Mouse (Mus musculus): Measurements from ENCODE around the gene Dact2. TPM values are rescaled to one million over a fixed set of nuclear protein-coding genes. Genes with fewer than 3 reads are reported as not detected.

The Dact2 gene
- polyA plus RNA-seq, 1 experiment, result not detected

DNA sequence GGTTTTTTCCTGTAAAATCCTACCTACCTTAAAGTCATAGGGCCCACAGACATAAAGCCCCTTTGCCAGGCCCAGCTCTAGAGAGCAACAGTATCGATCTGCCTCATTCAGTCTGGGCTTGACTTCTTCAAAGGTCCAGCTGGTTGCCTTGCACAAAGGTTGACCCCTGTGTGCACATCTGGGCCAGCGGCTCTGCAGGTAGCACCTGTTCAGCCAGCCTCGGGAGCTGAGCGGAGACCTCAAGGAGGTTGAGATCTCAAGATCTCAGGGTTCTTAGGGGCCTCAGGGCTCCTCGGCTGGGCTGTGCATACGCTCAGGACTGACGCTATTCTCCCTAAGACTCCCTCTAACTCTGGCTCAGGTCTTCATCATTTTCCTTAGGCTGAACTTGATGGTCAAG lies 3.9 kb downstream of the Dact2 start:
- no peak for TF ChIP-seq POLR2A (IDR thresholded peaks at IDR 0.05; ENCODE audit: borderline replicate concordance, low read depth, low read length)
- TF ChIP-seq CTCF (IDR thresholded peaks at IDR 0.05; ENCODE audit: low read depth, low read length), result no peak

DNA sequence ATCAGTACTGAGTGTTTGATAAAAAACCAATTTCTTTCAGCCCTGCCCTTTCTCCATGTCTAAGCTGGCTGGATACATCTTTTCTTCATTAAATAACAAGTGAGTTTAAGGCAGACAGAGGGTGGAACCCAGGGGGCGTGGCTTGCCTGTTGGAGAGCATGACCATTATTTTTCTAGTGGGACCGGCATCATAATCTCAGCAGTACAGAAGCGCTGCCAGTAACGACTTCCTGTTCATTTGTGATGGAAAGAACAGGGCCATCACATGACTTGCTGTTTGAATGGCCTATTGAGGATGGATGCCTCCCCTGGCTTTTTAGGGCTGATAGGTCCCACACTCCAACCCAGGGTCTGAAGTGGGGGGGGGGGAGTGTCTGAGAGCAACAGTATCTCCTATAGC lies 4.5 kb downstream of the Dact2 start:
- no peaks in the 10 kb centered on the region for H3K4me1 ChIP-seq (ENCODE audit: control insufficient read depth, insufficient read depth, low read length)
- H3K4me3 ChIP-seq (ENCODE audit: insufficient read depth, low read length), result no peak overlapping the region
- TF ChIP-seq POLR2A (IDR thresholded peaks at IDR 0.05; ENCODE audit: borderline replicate concordance, low read depth, low read length) (no peak), CTCF (IDR thresholded peaks at IDR 0.05; ENCODE audit: low read depth, low read length) (no peak)
- no peak overlapping the region for H3K27ac ChIP-seq (ENCODE audit: insufficient read depth, low read depth, low read length)

More for the DNA sequence above, 3.9 kb downstream of the Dact2 start:
- Histone ChIP-seq H3K27ac (ENCODE audit: insufficient read depth, low read depth, low read length) (no peak overlapping the region), H3K4me3 (ENCODE audit: insufficient read depth, low read length) (no peak overlapping the region), H3K4me1 (ENCODE audit: control insufficient read depth, insufficient read depth, low read length) (no peaks in the 10 kb centered on the region)

DNA sequence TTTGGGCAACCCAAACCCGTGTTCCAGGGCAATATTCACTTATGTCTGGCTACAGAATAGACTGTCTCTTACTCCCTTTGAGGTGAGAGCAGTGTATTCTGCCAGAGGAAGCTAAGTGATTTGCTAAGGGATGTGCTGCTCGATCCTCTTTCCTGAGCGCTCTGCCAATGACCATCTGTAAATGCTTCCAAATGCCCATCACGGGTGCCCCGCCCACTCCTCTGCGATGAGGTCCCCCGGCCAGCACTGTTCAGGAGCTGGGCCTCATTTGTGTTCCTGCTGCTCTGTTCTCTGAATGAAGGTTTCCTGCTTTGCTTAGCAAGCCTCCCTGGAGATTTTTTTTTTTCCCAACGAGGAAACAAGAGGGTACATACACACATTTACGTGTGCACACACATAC lies 11.2 kb downstream of the Dact2 start:
- no peak overlapping the region for H3K27ac ChIP-seq (ENCODE audit: insufficient read depth, low read depth, low read length)
- no peak overlapping the region for H3K4me3 ChIP-seq (ENCODE audit: insufficient read depth, low read length)
- TF ChIP-seq POLR2A (IDR thresholded peaks at IDR 0.05; ENCODE audit: borderline replicate concordance, low read depth, low read length), result no peak
- TF ChIP-seq CTCF (IDR thresholded peaks at IDR 0.05; ENCODE audit: low read depth, low read length), result no peak
- H3K4me1 ChIP-seq (ENCODE audit: control insufficient read depth, insufficient read depth, low read length), result no peaks in the 10 kb centered on the region

DNA sequence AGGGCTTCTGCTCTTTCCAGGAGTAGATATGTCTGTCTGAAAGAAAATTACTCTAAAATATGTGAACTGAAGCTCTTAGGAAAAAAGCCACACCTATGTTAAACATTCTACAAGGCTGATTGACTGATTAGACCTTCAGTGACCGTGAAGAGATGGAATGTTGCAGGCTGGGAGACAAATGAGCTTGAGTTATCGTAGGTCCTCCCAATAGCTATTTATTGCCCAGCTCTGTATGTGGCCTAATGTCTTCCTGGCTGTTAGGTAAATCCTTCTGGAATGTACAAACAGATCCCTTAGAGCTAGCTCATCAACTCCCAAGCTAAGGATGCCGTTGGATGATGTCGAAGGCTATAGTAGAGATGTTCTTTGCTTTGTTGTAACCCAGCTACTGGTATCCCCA lies 11.7 kb downstream of the Dact2 start:
- H3K27ac ChIP-seq (ENCODE audit: insufficient read depth, low read depth, low read length), result no peak overlapping the region
- no peaks in the 10 kb centered on the region for H3K4me1 ChIP-seq (ENCODE audit: control insufficient read depth, insufficient read depth, low read length)
- no peak overlapping the region for H3K4me3 ChIP-seq (ENCODE audit: insufficient read depth, low read length)
- TF ChIP-seq CTCF (IDR thresholded peaks at IDR 0.05; ENCODE audit: low read depth, low read length) (no peak), POLR2A (IDR thresholded peaks at IDR 0.05; ENCODE audit: borderline replicate concordance, low read depth, low read length) (no peak)

DNA sequence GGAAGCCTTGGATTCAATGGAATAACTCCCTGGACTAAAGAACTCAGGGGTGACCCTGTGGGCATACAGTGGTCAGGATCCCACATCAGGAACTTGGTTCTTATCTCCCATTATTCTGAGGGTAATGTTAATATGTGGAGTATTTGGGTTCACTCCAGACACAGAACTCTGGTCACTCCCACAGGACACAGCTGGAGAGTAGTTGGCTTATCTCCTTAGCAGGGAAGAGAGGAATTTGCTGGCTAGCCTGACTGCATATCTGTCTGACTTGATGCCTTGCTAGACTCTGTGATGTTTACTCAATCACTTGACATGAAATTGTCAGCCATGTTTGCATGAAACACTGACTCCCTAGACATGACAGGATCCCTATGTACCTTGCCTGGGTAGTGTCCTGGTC lies 15.6 kb downstream of the Dact2 start:
- H3K27ac ChIP-seq (ENCODE audit: insufficient read depth, low read depth, low read length), result no peak overlapping the region
- TF ChIP-seq CTCF (IDR thresholded peaks at IDR 0.05; ENCODE audit: low read depth, low read length), result no peak
- TF ChIP-seq POLR2A (IDR thresholded peaks at IDR 0.05; ENCODE audit: borderline replicate concordance, low read depth, low read length), result no peak
- no peak overlapping the region for H3K4me3 ChIP-seq (ENCODE audit: insufficient read depth, low read length)
- H3K4me1 ChIP-seq (ENCODE audit: control insufficient read depth, insufficient read depth, low read length), result no peaks in the 10 kb centered on the region

DNA sequence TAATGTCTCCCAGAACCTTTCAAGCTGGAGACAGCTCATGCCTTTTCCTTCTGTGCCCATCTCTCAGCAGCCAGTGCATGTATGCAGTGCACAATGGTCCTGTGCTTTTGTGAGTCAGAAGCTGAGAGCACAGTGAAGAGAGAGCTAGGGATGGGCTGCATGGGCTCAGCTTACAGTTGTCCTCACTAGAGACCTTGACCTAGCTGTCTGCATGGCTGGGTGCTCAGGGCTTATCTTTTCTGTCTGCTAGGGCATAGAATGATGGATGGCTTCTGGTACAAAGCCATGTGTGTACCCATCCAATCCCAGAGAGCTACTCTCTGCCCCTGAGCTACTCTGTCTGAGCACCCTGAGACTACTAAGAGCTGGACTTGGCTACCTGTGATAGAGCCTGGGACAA lies 17.0 kb downstream of the Dact2 start:
- H3K27ac ChIP-seq (ENCODE audit: insufficient read depth, low read depth, low read length), result no peak overlapping the region
- TF ChIP-seq POLR2A (IDR thresholded peaks at IDR 0.05; ENCODE audit: borderline replicate concordance, low read depth, low read length), result no peak
- TF ChIP-seq CTCF (IDR thresholded peaks at IDR 0.05; ENCODE audit: low read depth, low read length), result no peak
- no peaks in the 10 kb centered on the region for H3K4me1 ChIP-seq (ENCODE audit: control insufficient read depth, insufficient read depth, low read length)
- no peak overlapping the region for H3K4me3 ChIP-seq (ENCODE audit: insufficient read depth, low read length)

DNA sequence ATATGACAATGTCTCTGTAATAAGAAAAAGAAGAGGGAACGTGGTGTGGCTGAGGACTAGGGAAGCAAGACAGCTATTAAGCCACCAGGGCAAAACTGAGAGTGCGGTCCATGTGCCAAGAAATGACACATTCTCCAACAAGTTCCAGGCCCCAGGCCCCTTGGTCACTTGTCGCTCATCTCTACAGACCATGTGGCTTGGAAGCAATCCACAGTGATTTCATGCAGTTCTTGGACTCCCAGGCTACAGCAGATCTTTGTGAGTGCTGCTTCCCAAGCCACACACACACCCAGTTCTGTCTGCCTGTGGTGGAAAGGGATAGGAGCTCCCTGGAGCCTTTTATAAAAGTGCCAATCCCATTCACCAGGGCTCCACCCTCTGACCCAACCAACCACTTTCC lies 17.9 kb downstream of the Dact2 start:
- no peaks in the 10 kb centered on the region for H3K4me1 ChIP-seq (ENCODE audit: control insufficient read depth, insufficient read depth, low read length)
- no peak overlapping the region for H3K27ac ChIP-seq (ENCODE audit: insufficient read depth, low read depth, low read length)
- no peak overlapping the region for H3K4me3 ChIP-seq (ENCODE audit: insufficient read depth, low read length)
- TF ChIP-seq CTCF (IDR thresholded peaks at IDR 0.05; ENCODE audit: low read depth, low read length), result no peak
- no peak for TF ChIP-seq POLR2A (IDR thresholded peaks at IDR 0.05; ENCODE audit: borderline replicate concordance, low read depth, low read length)

DNA sequence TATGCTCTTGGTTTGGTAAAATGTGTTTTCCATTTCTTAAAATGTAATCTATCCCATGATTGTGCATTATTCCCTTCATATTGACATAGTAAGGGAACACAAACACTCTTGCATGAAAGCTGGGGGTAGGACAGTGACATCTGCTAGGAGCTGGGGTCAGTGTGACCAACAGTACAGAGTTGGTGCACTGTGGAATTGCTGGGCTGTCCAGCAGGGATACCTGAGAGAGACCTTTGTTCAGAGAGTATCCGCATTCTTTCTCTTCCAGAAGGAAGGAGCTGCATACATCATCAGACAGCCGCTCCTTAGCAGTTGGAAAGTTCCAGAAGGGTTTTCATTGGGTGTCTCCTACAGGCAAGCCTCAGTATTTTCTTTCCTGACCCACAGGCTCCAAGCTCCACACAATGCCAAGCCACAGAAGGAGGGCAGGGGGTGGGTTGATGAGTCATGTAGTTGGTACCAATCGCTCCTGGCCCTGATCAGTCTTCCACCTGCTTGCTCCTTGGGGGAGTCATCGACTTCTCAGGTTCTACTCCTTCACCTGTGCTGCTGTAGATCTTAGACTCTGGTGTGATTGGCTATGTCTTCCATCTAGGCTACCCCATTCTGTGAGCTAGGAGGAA lies 19.8 kb downstream of the Dact2 start:
- TF ChIP-seq CTCF (IDR thresholded peaks at IDR 0.05; ENCODE audit: low read depth, low read length) (no peak), POLR2A (IDR thresholded peaks at IDR 0.05; ENCODE audit: borderline replicate concordance, low read depth, low read length) (no peak)
- H3K27ac ChIP-seq (ENCODE audit: insufficient read depth, low read depth, low read length), result no peak overlapping the region
- no peak overlapping the region for H3K4me3 ChIP-seq (ENCODE audit: insufficient read depth, low read length)
- no peaks in the 10 kb centered on the region for H3K4me1 ChIP-seq (ENCODE audit: control insufficient read depth, insufficient read depth, low read length)

DNA sequence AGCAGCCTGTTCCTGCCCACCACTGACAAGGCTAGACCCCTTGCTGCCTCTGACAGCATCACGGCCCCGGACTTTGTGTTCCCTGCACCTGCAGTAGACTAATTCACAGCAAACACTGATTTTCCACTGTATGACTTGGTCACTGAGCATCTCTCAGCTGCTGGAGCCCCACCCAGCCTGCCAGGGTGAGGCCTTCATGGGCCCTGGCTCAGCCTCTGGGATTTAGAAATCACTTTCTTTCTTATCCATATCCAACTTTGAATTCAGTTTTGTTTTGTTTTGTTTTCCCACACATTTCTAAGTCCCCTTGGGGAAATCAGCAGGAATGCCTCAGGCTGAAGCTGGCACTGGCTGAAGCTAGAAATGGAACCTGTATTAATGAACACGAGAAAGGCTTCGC lies 20.4 kb downstream of the Dact2 start:
- Histone ChIP-seq H3K27ac (ENCODE audit: insufficient read depth, low read depth, low read length) (no peak overlapping the region), H3K4me1 (ENCODE audit: control insufficient read depth, insufficient read depth, low read length) (no peaks in the 10 kb centered on the region), H3K4me3 (ENCODE audit: insufficient read depth, low read length) (no peak overlapping the region)
- TF ChIP-seq CTCF (IDR thresholded peaks at IDR 0.05; ENCODE audit: low read depth, low read length) (no peak), POLR2A (IDR thresholded peaks at IDR 0.05; ENCODE audit: borderline replicate concordance, low read depth, low read length) (no peak)

DNA sequence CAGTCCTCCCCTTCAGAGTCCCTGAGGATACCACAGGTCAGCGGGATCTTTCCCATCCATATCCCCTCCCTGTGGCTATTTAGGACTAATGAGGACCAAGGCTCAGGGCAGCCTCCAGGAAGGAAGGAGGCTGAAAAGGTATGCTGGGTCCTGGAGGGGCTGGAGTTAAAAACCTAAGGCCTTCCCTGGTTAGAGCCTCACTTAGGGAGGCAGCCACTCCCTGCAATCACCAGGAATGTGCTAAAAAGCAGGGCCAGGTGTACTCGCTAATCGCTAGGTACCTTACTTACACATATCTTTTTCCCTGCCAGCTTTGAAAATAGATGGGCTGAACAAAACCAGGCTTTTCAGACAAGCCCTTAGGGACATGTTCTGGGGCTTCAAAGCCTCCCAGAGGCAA lies 21.2 kb downstream of the Dact2 start:
- TF ChIP-seq CTCF (IDR thresholded peaks at IDR 0.05; ENCODE audit: low read depth, low read length), result no peak
- TF ChIP-seq POLR2A (IDR thresholded peaks at IDR 0.05; ENCODE audit: borderline replicate concordance, low read depth, low read length), result no peak
- no peak overlapping the region for H3K4me3 ChIP-seq (ENCODE audit: insufficient read depth, low read length)
- H3K27ac ChIP-seq (ENCODE audit: insufficient read depth, low read depth, low read length), result no peak overlapping the region
- H3K4me1 ChIP-seq (ENCODE audit: control insufficient read depth, insufficient read depth, low read length), result no peaks in the 10 kb centered on the region

DNA sequence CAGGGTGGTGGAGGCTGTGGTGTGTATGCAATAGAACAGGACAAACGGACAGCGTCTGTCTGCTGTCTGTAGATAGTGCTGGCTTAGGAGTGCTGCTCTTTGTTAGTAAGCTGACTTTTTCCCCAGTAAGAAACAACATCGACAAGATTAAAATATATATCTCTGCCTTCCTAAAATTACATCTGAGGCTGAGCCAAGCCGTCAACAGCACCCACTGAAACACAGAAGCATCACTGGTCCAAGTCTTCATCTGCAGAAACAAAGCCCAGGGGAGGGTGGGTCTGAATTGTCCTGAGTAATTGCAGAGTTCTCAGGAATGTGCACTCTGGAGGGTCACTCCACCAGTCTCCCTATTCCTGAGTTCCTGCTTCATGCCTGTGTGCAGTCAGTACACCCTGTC lies 25.2 kb downstream of the Dact2 start:
- H3K4me1 ChIP-seq (ENCODE audit: control insufficient read depth, insufficient read depth, low read length), result no peaks in the 10 kb centered on the region
- H3K4me3 ChIP-seq (ENCODE audit: insufficient read depth, low read length), result no peak overlapping the region
- TF ChIP-seq CTCF (IDR thresholded peaks at IDR 0.05; ENCODE audit: low read depth, low read length) (no peak), POLR2A (IDR thresholded peaks at IDR 0.05; ENCODE audit: borderline replicate concordance, low read depth, low read length) (no peak)
- no peak overlapping the region for H3K27ac ChIP-seq (ENCODE audit: insufficient read depth, low read depth, low read length)

All from bone marrow macrophage, adult 2 months (primary cell).